Mouse (Mus musculus): ENCODE measurements at regions not wholly inside any gene's neighbourhood (a gene's known extent, or its start where the extent isn't known, plus 50 kb on each side); places are given as distances from the start of the nearest gene placed in this dataset.

GRCm38 (mm10) chr16:62681880-62682279, 104.7 kb downstream of the Nsun3 start:
- no peak for DNase-seq (ENCODE audit: low spot score in 2 of 2)

- DNase-seq (ENCODE audit: low spot score in 2 of 2) = no peak
Observed at GRCm38 (mm10) chr16:62676815-62677214, 109.8 kb downstream of the Nsun3 start.

- no peak for DNase-seq (ENCODE audit: low spot score in 2 of 2)
Observed at GRCm38 (mm10) chr16:62657383-62657782, 129.2 kb downstream of the Nsun3 start.

- no peak for DNase-seq (ENCODE audit: low spot score in 2 of 2)
Observed at GRCm38 (mm10) chr16:62654436-62654835, 132.2 kb downstream of the Nsun3 start.

- no peak for DNase-seq (ENCODE audit: low spot score in 2 of 2)
Observed at GRCm38 (mm10) chr16:62653817-62654216, 132.8 kb downstream of the Nsun3 start.

GRCm38 (mm10) chr16:62652769-62653465, 133.7 kb downstream of the Nsun3 start:
- no peak for DNase-seq (ENCODE audit: low spot score in 2 of 2)

- DNase-seq (ENCODE audit: low spot score in 2 of 2) = no peak
Observed at GRCm38 (mm10) chr16:62650856-62651255, 135.8 kb downstream of the Nsun3 start.

GRCm38 (mm10) chr16:62648326-62648725, 138.3 kb downstream of the Nsun3 start:
- no peak for DNase-seq (ENCODE audit: low spot score in 2 of 2)

- peak; percentile 5 to 7 for DNase-seq (ENCODE audit: low spot score in 2 of 2)
Observed at GRCm38 (mm10) chr16:62646113-62646512, 140.5 kb downstream of the Nsun3 start.

- peak in 1 of 2 experiments; percentile 6 for DNase-seq (ENCODE audit: low spot score in 2 of 2)
Observed at GRCm38 (mm10) chr16:62642859-62643403, 143.7 kb downstream of the Nsun3 start.

- no peak for DNase-seq (ENCODE audit: low spot score in 2 of 2)
Observed at GRCm38 (mm10) chr16:62623938-62624337, 162.7 kb downstream of the Nsun3 start.

GRCm38 (mm10) chr16:62610873-62611272, 175.7 kb downstream of the Nsun3 start:
- no peak for DNase-seq (ENCODE audit: low spot score in 2 of 2)

- no peak for DNase-seq (ENCODE audit: low spot score in 2 of 2)
Observed at GRCm38 (mm10) chr16:62608617-62609016, 178.0 kb downstream of the Nsun3 start.

- no peak for DNase-seq (ENCODE audit: low spot score in 2 of 2)
Observed at GRCm38 (mm10) chr16:62605920-62606319, 180.7 kb downstream of the Nsun3 start.

GRCm38 (mm10) chr16:62562051-62562450, 224.6 kb downstream of the Nsun3 start:
- peak; percentile 49 to 65 for DNase-seq (ENCODE audit: low spot score in 2 of 2)

- no peak for DNase-seq (ENCODE audit: low spot score in 2 of 2)
Observed at GRCm38 (mm10) chr16:62543156-62543555, 243.5 kb downstream of the Nsun3 start.

- DNase-seq (ENCODE audit: low spot score in 2 of 2) = no peak
Observed at GRCm38 (mm10) chr16:62537730-62538479, 248.7 kb downstream of the Nsun3 start.

GRCm38 (mm10) chr16:62509321-62509720, 277.3 kb downstream of the Nsun3 start:
- no peak for DNase-seq (ENCODE audit: low spot score in 2 of 2)

GRCm38 (mm10) chr16:62506725-62507482, 279.7 kb downstream of the Nsun3 start:
- peak; percentile 32 to 34 for DNase-seq (ENCODE audit: low spot score in 2 of 2)

- no peak for DNase-seq (ENCODE audit: low spot score in 2 of 2)
Observed at GRCm38 (mm10) chr16:62500870-62501269, 285.7 kb downstream of the Nsun3 start.

GRCm38 (mm10) chr16:62500334-62500733, 286.3 kb downstream of the Nsun3 start:
- peak; percentile 12 to 34 for DNase-seq (ENCODE audit: low spot score in 2 of 2)

- DNase-seq (ENCODE audit: low spot score in 2 of 2) = no peak
Observed at GRCm38 (mm10) chr16:62498761-62499160, 287.9 kb downstream of the Nsun3 start.

Measured in left cerebral cortex, adult 18-20 months (tissue).